Mouse (Mus musculus) intestine, embryonic 15.5 days (tissue): Measurements from ENCODE around the gene Pde4d. TPM values are rescaled to one million over a fixed set of nuclear protein-coding genes. Genes with fewer than 3 reads are reported as not detected.
"Not testable (repeated sequence)": the region's sequence is repeated elsewhere in the genome, so short reads cannot be mapped to it uniquely, and the experiment has no call there.

Source experiments
- ATAC-seq: fragments of 200-750 bp; cut with Nextera tagmentation; 2 replicates; pipeline ENCODE4 v1.8.0; 2017; ENCODE audit warnings: moderate TSS enrichment, moderate library complexity
- H3K27ac ChIP-seq: fragments of 300-500 bp; sonication (generic); 2 replicates; pipeline ENCODE4 v1.5.1; 2015; ENCODE audit warnings: mild to moderate bottlenecking, inconsistent platforms
- H3K27me3 ChIP-seq: fragments of 300-500 bp; sonication (generic); replicated peaks from 2 replicates; pipeline ENCODE4 v1.6.1; 2015; ENCODE audit warnings: inconsistent platforms
- H3K36me3 ChIP-seq: fragments of 300-500 bp; sonication (generic); 2 replicates; pipeline ENCODE4 v1.6.1; 2015; ENCODE audit warnings: inconsistent platforms
- H3K4me1 ChIP-seq: fragments of 300-500 bp; sonication (generic); replicated peaks from 2 replicates; pipeline ENCODE4 v1.6.1; 2015; ENCODE audit warnings: inconsistent platforms
- H3K4me2 ChIP-seq: fragments of 300-500 bp; sonication (generic); replicated peaks from 2 replicates; pipeline ENCODE4 v1.6.1; 2015; ENCODE audit warnings: mild to moderate bottlenecking, inconsistent platforms
- H3K4me3 ChIP-seq: fragments of 300-500 bp; sonication (generic); replicated peaks from 2 replicates; pipeline ENCODE4 v1.5.1; 2015; ENCODE audit warnings: inconsistent platforms
- H3K9ac ChIP-seq: fragments of 300-500 bp; sonication (generic); 2 replicates; pipeline ENCODE4 v1.6.1; 2015; ENCODE audit warnings: inconsistent platforms
- H3K9me3 ChIP-seq: fragments of 300-500 bp; sonication (generic); 2 replicates; pipeline ENCODE4 v1.6.1; 2016; ENCODE audit warnings: inconsistent platforms
- WGBS: fragments of 180-500 bp; shearing (Covaris S2); methylation state at CpG from one replicate; pipeline ENCODE4 v1.1.7; 2015; 5-methylcytosine and 5-hydroxymethylcytosine counted together
- polyA plus RNA-seq: library from polyadenylated mRNA; unstranded; fragments of >200 nt; fragmentation: Nextera tagmentation; extraction: Ambion mirVana; gene quantifications from 2 replicates; pipeline ENCODE4 v1.2.1, GENCODE M21; 2015

Gene Pde4d
- polyA plus RNA-seq, 1 experiment from 2014 or later, result 18.5 TPM

DNA sequence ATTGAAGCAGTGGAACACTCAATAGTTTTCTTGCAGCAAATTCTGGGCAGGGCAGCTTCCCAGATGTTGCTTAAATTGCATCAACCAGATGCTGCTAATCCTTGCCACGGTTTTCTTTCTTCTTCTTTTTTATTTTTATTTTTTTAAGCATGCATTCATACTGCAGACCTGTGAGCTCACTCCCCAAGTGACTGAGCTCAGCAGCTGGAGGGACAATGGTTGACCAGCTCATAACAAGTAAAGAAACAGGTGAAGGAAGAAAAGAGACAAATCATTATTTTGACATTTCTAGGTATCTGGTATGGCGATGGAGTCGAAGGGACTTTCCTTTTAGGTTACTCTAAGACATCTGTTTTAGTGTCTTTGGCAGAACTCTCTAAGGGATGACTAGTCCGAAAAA, 308.6 kb downstream of the Pde4d start:
- Histone ChIP-seq H3K4me2 (no peak overlapping the region), H3K4me3 (no peak overlapping the region), H3K9me3 (no peaks in the 10 kb centered on the region), H3K4me1 (no peaks in the 10 kb centered on the region), H3K36me3 (no peaks in the 10 kb centered on the region), H3K27ac (no peak overlapping the region), H3K9ac (no peak overlapping the region), H3K27me3 (no peaks in the 10 kb centered on the region)
- WGBS, result 78% methylated on average over 4 of the region's 4 CpGs
- ATAC-seq, result no peak

DNA sequence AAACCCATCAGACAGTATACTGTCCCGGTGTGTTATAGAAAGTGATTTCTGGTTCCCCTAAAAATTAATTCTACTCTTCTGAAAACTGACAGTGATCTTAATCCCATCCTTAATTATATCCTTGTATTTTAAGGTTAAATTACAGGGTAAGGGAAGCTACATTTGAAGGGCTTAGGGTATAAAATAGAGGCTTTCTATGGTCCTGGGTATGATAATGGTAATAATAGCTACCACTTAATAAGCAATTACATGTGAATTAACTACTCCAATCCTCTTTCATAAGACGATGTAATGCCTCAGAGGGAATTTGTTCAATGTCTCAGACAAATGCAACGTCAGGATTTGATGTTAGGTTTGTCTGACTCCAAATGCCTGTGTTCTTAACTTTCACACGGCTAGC, 309.4 kb downstream of the Pde4d start:
- Histone ChIP-seq H3K27me3 (no peaks in the 10 kb centered on the region), H3K9me3 (no peaks in the 10 kb centered on the region), H3K36me3 (no peaks in the 10 kb centered on the region), H3K27ac (no peak overlapping the region), H3K9ac (no peak overlapping the region), H3K4me1 (no peaks in the 10 kb centered on the region), H3K4me3 (no peak overlapping the region), H3K4me2 (no peak overlapping the region)
- WGBS, result 83% methylated on average over 4 of the region's 4 CpGs
- no peak for ATAC-seq

DNA sequence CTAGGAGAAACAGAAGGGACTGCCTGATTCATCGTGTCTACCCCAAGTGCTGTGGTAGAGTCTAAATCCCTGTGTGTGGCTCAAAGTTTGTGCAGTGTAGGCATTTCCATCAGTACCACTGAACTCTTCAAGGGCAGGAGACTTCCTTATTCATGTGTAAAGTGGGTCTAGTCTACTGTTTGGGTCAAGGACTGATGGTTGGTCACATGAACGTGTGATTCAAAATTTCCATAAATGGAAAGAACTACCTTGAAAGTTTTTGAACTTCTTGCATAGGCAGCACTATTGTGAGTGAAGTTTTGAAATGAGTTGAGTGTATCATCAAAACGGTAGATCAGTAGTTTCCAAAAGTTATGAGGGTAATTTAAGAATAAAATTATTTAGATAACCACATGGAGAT, 313.5 kb downstream of the Pde4d start:
- Histone ChIP-seq H3K4me2 (no peak overlapping the region), H3K27ac (no peak overlapping the region), H3K36me3 (no peaks in the 10 kb centered on the region), H3K27me3 (no peaks in the 10 kb centered on the region), H3K9ac (no peak overlapping the region), H3K4me3 (no peak overlapping the region), H3K9me3 (no peaks in the 10 kb centered on the region), H3K4me1 (no peaks in the 10 kb centered on the region)
- 71% methylated on average over 3 of the region's 3 CpGs for whole genome bisulfite sequencing
- no peak for ATAC-seq

DNA sequence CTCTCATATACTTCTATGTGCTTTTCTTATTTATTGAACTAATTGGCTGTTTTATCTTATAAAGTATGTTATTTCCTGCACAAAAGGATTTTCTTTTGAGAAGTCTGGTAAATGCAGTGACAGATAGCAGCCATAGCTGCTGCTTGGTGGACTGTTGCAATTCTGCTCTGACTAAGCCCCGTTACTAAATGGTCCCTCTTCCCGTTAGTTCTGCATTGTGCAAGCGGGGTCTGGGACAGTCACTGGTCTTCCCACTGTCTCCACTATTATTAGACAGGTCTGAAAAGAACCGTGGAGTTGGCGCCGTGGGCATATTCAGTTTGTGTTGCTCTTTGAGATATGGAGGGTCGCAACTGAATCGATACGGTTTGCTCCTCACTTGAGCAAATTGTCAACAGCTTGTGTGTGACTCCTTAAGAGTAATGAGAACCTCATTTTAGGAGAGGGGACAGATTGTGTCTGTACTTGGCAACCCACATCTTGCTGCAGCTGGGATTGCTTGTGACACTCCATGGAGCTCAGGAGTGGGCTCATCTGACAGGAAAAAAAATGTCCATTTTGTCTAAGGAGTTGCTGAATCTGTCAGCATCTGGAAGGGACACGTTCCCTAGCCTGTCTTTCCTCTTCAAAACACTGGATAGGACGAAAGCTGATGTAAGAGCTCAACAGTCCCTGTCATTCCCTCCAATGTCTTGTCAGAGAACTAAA, 316.4 kb downstream of the Pde4d start:
- H3K4me2 ChIP-seq, result no peak overlapping the region
- H3K9ac ChIP-seq, result no peak overlapping the region
- WGBS, result 81% methylated on average over 11 of the region's 11 CpGs
- H3K27ac ChIP-seq, result no peak overlapping the region
- no peak overlapping the region for H3K4me3 ChIP-seq
- no peaks in the 10 kb centered on the region for H3K9me3 ChIP-seq
- no peaks in the 10 kb centered on the region for H3K4me1 ChIP-seq
- ATAC-seq, result no peak
- no peaks in the 10 kb centered on the region for H3K36me3 ChIP-seq
- no peaks in the 10 kb centered on the region for H3K27me3 ChIP-seq

DNA sequence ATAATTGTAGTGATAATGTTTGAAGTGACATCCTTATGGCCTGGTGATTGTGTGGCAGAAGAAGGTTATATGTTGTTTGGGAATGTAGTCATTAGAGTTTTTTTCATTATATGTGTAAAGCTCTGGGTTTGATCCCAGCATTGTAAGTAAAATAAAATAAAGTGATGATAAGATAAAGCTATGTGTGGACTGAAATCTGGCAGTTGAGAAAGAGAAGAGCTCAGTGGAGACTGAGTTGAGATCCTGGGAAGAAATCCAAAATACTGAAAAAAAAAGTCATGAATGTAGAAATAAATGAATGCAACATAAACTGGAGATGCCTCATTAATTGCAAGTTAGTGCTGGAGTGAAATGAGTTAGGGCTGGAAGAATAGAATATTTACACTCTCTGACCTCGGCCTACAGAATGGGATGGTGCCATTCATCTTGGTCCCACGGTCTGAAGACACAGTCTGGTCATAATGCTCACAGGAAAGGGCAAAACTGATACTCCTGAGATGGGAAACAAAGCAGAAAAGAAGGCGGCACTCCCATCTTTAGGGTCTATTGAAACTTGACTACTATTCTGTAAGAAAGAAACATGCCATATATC, 319.8 kb downstream of the Pde4d start:
- no peak overlapping the region for H3K27ac ChIP-seq
- no peaks in the 10 kb centered on the region for H3K36me3 ChIP-seq
- no peaks in the 10 kb centered on the region for H3K9me3 ChIP-seq
- H3K4me3 ChIP-seq, result no peak overlapping the region
- H3K4me2 ChIP-seq, result no peak overlapping the region
- WGBS, result 58% methylated on average over 3 of the region's 3 CpGs
- peak; percentile 43; the same call in 1 of the 2 replicates for ATAC-seq
- no peaks in the 10 kb centered on the region for H3K4me1 ChIP-seq
- no peak overlapping the region for H3K9ac ChIP-seq
- no peaks in the 10 kb centered on the region for H3K27me3 ChIP-seq

DNA sequence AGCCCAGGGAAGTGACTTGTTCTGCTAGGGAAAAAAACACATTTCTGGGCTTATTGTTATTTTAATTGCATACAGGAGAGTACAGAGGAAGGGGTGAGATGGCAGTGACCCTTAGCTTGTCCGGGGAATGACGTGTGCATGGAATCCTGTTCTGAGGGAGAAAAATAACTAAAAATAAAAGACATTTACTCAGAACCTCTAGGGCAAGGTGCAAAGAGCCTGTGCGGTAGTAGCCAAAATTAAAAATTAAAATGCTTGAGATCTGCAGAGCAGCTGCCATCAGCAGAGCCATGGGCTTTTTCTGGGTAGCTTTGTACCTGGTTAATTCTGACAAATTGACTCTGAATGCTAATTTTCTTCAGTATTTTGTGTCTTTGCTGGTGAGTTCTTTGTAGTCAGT, 322.6 kb downstream of the Pde4d start:
- WGBS, result 72% methylated on average over 3 of the region's 3 CpGs
- no peak for ATAC-seq
- Histone ChIP-seq H3K36me3 (no peaks in the 10 kb centered on the region), H3K4me2 (no peak overlapping the region), H3K27me3 (no peaks in the 10 kb centered on the region), H3K27ac (no peak overlapping the region), H3K9me3 (no peaks in the 10 kb centered on the region), H3K4me3 (no peak overlapping the region), H3K9ac (no peak overlapping the region), H3K4me1 (0 out of 2 replicates have a peak, but pooled peaks cover 2% of the 10 kb centered on the region)

DNA sequence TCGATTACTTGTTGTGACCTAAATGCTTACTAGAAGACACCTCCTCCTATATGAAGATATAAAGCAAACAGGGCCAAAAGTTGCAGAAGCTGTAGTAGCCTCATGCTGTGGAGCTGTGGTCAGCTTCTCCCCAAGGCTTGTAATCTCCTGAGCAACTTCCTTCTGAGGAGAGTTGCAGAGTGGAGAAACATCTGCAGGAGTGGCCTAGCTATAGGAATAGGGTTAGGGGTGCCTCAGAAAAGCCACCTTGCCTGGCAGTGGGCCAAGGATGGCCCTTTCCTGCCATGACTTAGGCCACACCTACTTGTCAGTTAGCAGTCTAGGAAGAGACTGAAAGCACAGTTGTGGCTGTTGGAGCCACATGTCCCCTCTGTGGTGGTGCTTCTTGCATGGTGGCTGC, 325.2 kb downstream of the Pde4d start:
- Histone ChIP-seq H3K27ac (no peak overlapping the region), H3K36me3 (no peaks in the 10 kb centered on the region), H3K9ac (no peak overlapping the region), H3K9me3 (no peaks in the 10 kb centered on the region), H3K4me1 (0 out of 2 replicates have a peak, but pooled peaks cover 2% of the 10 kb centered on the region), H3K4me2 (no peak overlapping the region), H3K4me3 (no peak overlapping the region), H3K27me3 (no peaks in the 10 kb centered on the region)
- ATAC-seq, result no peak
- 83% methylated on average over 1 of the region's 1 CpGs for WGBS

DNA sequence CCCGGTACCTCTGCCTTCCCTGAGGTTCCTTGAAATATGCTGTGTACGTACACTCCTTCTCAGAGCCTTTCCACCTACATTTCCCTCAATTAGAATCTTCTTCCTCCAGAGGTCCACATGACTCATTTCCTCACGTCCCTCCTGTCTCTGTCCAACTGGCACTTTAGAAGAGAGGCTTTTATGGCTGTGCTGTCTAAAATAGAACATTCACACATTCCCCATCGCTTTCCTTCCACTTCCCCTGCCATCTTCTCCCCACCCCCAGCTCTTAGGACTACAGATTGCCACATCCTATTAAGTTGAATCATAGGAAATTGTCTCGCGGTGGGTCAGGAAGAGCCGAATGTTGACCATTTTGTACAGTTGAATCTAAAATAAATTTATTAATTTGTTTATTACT, 326.1 kb downstream of the Pde4d start:
- 0 out of 2 replicates have a peak, but pooled peaks cover 2% of the 10 kb centered on the region for H3K4me1 ChIP-seq
- no peak overlapping the region for H3K9ac ChIP-seq
- 60% methylated on average over 7 of the region's 7 CpGs for WGBS
- no peaks in the 10 kb centered on the region for H3K27me3 ChIP-seq
- no peak overlapping the region for H3K4me3 ChIP-seq
- H3K4me2 ChIP-seq, result no peak overlapping the region
- no peaks in the 10 kb centered on the region for H3K9me3 ChIP-seq
- H3K27ac ChIP-seq, result no peak overlapping the region
- no peaks in the 10 kb centered on the region for H3K36me3 ChIP-seq
- no peak for ATAC-seq

DNA sequence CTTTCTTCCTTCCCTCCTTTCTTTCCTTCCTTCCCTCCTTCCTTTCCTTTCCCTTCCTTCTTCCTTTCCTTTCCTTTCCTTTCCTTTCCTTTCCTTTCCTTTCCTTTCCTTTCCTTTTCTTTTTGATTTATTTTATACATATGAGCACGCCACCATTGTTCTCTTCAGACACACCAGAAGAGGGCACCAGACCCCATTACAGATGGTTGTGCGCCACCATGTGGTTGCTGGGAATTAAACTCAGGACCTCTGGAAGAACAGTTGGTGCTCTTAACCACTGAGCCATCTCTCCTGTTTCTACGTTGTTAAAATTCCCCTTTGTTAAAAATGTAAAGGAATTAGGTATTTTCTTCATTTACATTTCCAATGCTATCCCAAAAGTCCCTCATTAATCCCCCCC, 347.9 kb downstream of the Pde4d start:
- ATAC-seq, H3K4me1 ChIP-seq, H3K36me3 ChIP-seq, H3K27me3 ChIP-seq, H3K9me3 ChIP-seq, H3K4me2 ChIP-seq, H3K4me3 ChIP-seq, H3K27ac ChIP-seq, H3K9ac ChIP-seq: not testable (repeated sequence)
- WGBS, result 73% methylated on average over 3 of the region's 3 CpGs

DNA sequence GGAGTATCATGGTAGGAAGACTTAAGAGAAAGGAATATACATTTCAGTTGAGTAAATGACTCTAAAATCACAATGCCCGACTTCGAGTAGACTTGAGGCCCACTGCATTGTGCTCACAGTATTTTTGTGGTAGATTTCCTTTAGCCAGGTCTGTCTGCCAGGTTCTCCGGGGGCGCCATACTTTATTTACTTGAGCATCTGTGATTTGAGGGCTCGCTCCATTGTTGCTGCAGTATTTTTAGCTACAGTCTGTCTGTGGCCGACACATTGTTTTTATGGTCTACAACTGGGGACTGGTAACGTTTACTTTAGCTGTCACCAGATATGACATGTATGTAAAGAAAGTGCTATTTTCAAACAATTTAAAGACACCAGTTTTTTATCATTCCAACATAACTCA, 359.4 kb downstream of the Pde4d start:
- no peak overlapping the region for H3K27ac ChIP-seq
- H3K36me3 ChIP-seq, result no peaks in the 10 kb centered on the region
- no peak for ATAC-seq
- H3K4me2 ChIP-seq, result no peak overlapping the region
- H3K4me3 ChIP-seq, result no peak overlapping the region
- no peaks in the 10 kb centered on the region for H3K4me1 ChIP-seq
- H3K9ac ChIP-seq, result no peak overlapping the region
- no peaks in the 10 kb centered on the region for H3K9me3 ChIP-seq
- WGBS, result 72% methylated on average over 7 of the region's 7 CpGs
- no peaks in the 10 kb centered on the region for H3K27me3 ChIP-seq

DNA sequence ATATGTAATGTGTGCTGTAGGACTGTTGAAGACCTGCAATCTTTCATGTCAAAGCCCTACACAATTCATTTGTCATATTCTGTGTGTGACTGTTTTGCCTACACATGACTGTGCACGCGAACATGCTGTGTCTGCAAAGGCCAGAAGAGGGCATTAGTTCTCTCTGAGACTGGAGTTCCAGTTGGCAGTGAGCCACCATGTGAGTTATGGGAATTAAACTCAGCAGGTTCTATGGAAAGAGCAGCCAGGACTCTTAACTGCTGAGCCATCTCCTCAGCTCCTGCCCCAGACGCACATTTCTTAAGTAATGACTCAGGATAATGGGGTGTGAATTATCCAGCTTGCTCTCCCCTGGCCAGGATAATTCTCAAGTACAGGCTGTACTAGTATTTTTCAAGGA, 363.2 kb downstream of the Pde4d start:
- H3K4me3 ChIP-seq, result no peak overlapping the region
- H3K27ac ChIP-seq, result no peak overlapping the region
- WGBS, result 62% methylated on average over 3 of the region's 3 CpGs
- H3K4me2 ChIP-seq, result no peak overlapping the region
- peak; percentile 28; the same call in 1 of the 2 replicates for ATAC-seq
- H3K36me3 ChIP-seq, result no peaks in the 10 kb centered on the region
- H3K27me3 ChIP-seq, result no peaks in the 10 kb centered on the region
- H3K9ac ChIP-seq, result no peak overlapping the region
- H3K4me1 ChIP-seq, result no peaks in the 10 kb centered on the region
- no peaks in the 10 kb centered on the region for H3K9me3 ChIP-seq

DNA sequence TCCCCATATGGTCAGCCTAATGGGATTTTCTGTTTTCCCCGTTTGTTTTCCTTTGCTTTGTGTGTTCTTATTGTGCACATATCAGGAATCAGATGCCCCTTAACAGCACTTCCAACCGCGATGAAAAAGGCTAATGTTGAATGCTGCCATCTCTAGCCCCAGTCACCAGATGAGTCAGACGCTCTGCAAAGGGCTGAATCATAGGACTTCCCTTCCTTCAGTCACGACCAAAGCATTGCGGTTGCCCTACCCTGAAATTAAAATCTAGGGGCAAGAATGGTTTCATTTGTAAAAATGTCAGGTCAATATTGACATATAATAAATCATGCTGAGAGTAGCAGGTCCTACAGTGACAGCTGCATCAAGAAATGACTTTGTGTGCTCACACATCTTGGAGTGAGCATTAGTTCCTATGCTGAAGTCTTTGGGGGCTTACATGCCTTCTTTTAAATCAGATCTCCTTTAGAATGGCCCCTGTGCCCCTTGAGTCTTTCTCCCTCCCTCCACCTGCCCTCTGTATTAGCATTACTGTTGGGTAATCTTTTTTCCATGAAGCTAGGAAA, 370.2 kb downstream of the Pde4d start:
- Histone ChIP-seq H3K4me2 (no peak overlapping the region), H3K36me3 (no peaks in the 10 kb centered on the region), H3K9ac (no peak overlapping the region), H3K27ac (no peak overlapping the region), H3K27me3 (no peaks in the 10 kb centered on the region), H3K4me3 (no peak overlapping the region), H3K4me1 (no peaks in the 10 kb centered on the region), H3K9me3 (no peaks in the 10 kb centered on the region)
- peak; percentile 75 for ATAC-seq
- 62% methylated on average over 6 of the region's 6 CpGs for WGBS

DNA sequence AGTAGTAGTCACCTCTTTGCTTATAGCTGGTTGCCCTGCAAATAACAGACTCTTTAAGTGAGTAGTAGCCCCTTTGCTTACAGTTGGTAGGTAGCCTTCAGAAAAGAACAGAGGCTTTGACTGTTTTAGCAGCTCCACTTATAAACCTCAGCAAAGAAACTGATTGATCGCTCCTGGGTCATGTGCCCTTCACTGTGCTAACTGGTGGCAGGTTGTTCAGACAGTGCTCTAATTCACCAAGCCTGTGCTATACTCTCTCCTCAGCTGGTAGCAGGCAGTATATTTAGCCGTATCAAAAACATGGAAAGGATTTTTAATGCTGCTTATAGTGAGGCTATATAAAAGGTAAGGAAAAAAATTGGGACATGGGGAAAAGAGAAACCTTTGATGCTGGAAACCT, 370.7 kb downstream of the Pde4d start:
- Histone ChIP-seq H3K9me3 (no peaks in the 10 kb centered on the region), H3K36me3 (no peaks in the 10 kb centered on the region), H3K9ac (no peak overlapping the region), H3K27ac (no peak overlapping the region), H3K27me3 (no peaks in the 10 kb centered on the region), H3K4me2 (no peak overlapping the region), H3K4me3 (no peak overlapping the region), H3K4me1 (no peaks in the 10 kb centered on the region)
- whole genome bisulfite sequencing, result 78% methylated on average over 2 of the region's 2 CpGs
- ATAC-seq, result no peak
